Mouse (Mus musculus) heart, postnatal 0 days (tissue): ENCODE measurements around the gene Tph2.

Experiments used
- CTCF ChIP-seq: IDR thresholded peaks from 2 replicates; pipeline ENCODE4 v1.5.1; 2016; ENCODE audit warnings: antibody characterized with exemption, control low read depth, low read depth
- EP300 ChIP-seq: IDR thresholded peaks from 2 replicates; pipeline ENCODE4 v1.6.1; 2016; ENCODE audit warnings: antibody characterized with exemption, low read depth

DNA sequence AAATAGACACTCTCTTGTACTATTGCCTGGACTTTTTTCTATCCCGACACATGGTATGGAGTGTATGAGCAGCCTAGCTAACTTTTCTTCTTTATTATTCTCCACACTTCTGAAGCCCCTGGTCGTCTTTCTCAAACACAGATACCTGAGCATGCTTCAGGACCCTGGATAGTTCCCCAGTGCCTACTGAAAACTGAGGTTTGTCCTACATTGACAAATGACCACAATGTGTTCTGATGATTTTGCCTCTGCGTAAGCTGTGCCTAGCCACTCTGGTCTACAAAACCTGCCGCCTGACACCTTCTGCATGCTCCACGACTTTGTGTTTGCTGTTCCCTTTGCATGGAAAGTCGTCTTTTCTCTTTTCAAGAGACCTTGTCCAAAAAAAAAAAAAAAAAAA lies 41.2 kb downstream of the Tph2 start:
- TF ChIP-seq CTCF (no peak), EP300 (no peak)
